Mouse (Mus musculus) heart, embryonic 12.5 days (tissue): ENCODE results near the gene Lpin1. TPM values are rescaled to one million over a fixed set of nuclear protein-coding genes. Genes with fewer than 3 reads are reported as not detected.
A peak's percentile ranks its signal among the peaks of the same experiment; 100 is the strongest.

Source experiments
- ATAC-seq: fragments of 200-750 bp; cut with Nextera tagmentation; 2 replicates; pipeline ENCODE4 v1.8.0; 2017; ENCODE audit warnings: moderate TSS enrichment, moderate library complexity; ENCODE audit not compliant: insufficient number of reproducible peaks, low FRiP score
- H3K27ac ChIP-seq: fragments of 300-500 bp; sonication (generic); 2 replicates; pipeline ENCODE4 v1.5.1; 2016; ENCODE audit warnings: mild to moderate bottlenecking, moderate library complexity; ENCODE audit not compliant: poor library complexity, severe bottlenecking
- H3K27me3 ChIP-seq: fragments of 300-500 bp; sonication (generic); replicated peaks from 2 replicates; pipeline ENCODE4 v1.6.1; 2016; ENCODE audit warnings: mild to moderate bottlenecking, moderate library complexity
- H3K36me3 ChIP-seq: fragments of 300-500 bp; sonication (generic); 2 replicates; pipeline ENCODE4 v1.6.1; 2016; ENCODE audit warnings: mild to moderate bottlenecking, moderate library complexity
- H3K4me1 ChIP-seq: fragments of 300-500 bp; sonication (generic); replicated peaks from 2 replicates; pipeline ENCODE4 v1.6.1; 2016; ENCODE audit warnings: mild to moderate bottlenecking
- H3K4me2 ChIP-seq: fragments of 300-500 bp; sonication (generic); 2 replicates; pipeline ENCODE4 v1.6.1; 2016; ENCODE audit warnings: mild to moderate bottlenecking, moderate library complexity
- H3K4me3 ChIP-seq: fragments of 300-500 bp; sonication (generic); 2 replicates; pipeline ENCODE4 v1.5.1; 2016; ENCODE audit warnings: mild to moderate bottlenecking
- H3K9ac ChIP-seq: fragments of 300-500 bp; sonication (generic); 2 replicates; pipeline ENCODE4 v1.6.1; 2016; ENCODE audit warnings: mild to moderate bottlenecking, moderate library complexity
- H3K9me3 ChIP-seq: fragments of 300-500 bp; sonication (generic); replicated peaks from 2 replicates; pipeline ENCODE4 v1.6.1; 2016; ENCODE audit warnings: mild to moderate bottlenecking, moderate library complexity
- WGBS: fragments of 180-500 bp; shearing (Covaris S2); methylation state at CpG from one replicate; pipeline ENCODE4 v1.1.7; 2016; 5-methylcytosine and 5-hydroxymethylcytosine counted together
- polyA plus RNA-seq: library from polyadenylated mRNA; unstranded; fragments of >200 nt; fragmentation: Nextera tagmentation; extraction: Ambion mirVana; gene quantifications from 2 replicates; pipeline ENCODE4 v1.2.1, GENCODE M21; 2016

Lpin1 gene
- polyA plus RNA-seq, 1 experiment from 2014 or later = 6.9 TPM

DNA sequence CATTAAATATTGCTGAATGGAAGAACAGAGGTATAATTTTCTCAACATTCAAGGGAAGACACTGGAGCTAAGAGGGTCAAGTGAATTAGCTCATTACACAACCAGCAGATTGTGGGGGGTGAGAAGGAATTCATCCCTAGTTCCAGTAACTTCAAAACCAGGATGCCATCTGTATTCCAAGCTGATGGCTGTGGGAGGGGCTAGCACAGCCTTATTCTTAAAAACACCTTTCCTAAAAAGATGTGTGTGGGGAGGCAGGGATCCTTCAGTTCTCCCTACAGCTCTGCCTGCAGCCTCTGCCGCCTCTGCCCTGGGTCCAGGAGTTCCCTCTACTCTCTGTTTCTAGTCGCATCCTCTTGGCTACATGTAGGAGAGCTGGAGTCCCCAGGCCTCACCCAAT, 5.0 kb upstream of the Lpin1 start:
- Histone ChIP-seq H3K4me2 (no peak overlapping the region), H3K9ac (no peak overlapping the region), H3K4me1 (peaks cover 25% of the 10 kb centered on the region), H3K4me3 (no peak overlapping the region), H3K27ac (no peak overlapping the region), H3K9me3 (no peaks in the 10 kb centered on the region), H3K27me3 (0 out of 2 replicates have a peak, but pooled peaks cover 3% of the 10 kb centered on the region), H3K36me3 (no peaks in the 10 kb centered on the region)
- no peak for ATAC-seq
- WGBS = 75% methylated on average over 2 of the region's 2 CpGs

DNA sequence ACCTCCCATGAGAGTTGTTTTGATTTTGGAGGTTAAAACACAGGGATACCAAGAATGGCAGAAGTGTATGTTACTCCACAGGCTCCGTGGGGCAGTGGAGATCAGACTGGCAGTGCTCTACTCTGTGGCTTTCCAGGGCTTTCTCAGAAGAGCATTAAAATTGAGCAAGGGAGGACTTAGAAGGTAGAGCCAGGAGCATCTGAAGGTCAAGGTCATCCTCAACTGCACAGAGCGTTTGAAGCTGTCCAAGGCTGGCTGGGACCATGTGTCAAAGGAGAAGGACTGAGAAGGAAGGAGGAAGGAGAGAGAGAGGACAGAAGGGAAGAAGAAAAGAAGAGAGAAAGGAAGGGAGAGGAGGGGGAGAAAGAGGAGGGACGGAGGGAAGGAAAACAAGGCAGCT, 3.8 kb upstream of the Lpin1 start:
- ATAC-seq = no peak
- Histone ChIP-seq H3K4me3 (no peak overlapping the region), H3K9ac (no peak overlapping the region), H3K4me1 (peaks cover 15% of the 10 kb centered on the region), H3K4me2 (no peak overlapping the region), H3K9me3 (peaks cover 5% of the 10 kb centered on the region; the same call in 1 of the 2 replicates), H3K36me3 (no peaks in the 10 kb centered on the region), H3K27me3 (0 out of 2 replicates have a peak, but pooled peaks cover 3% of the 10 kb centered on the region), H3K27ac (no peak overlapping the region)
- WGBS = 59% methylated on average over 3 of the region's 3 CpGs

DNA sequence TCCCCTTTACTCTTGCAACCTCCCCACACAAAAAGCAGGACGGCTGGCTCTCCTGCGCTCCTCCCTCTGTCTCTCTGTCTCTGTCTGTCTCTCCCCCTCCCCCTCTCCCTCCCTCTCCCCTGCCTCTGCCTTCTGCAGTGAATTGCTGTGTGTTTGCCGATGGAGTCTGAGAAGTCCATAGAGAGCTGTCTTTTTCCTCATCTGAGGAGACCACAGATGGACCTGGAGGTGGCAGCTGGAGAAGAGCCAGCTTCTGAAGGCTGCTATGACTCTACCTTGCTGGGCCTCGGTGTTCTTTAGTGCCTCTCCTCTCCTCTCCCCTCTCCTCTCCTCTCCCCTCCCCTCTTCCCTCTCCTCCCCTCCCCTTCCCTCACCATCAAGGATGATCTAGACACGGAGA, 5.1 kb downstream of the Lpin1 start:
- WGBS = 57% methylated on average over 5 of the region's 5 CpGs
- no peak for ATAC-seq
- Histone ChIP-seq H3K4me3 (no peak overlapping the region), H3K9me3 (peaks cover 8% of the 10 kb centered on the region; the same call in 1 of the 2 replicates), H3K4me1 (no peaks in the 10 kb centered on the region), H3K27me3 (no peaks in the 10 kb centered on the region), H3K9ac (no peak overlapping the region), H3K27ac (no peak overlapping the region), H3K4me2 (no peak overlapping the region), H3K36me3 (no peaks in the 10 kb centered on the region)

DNA sequence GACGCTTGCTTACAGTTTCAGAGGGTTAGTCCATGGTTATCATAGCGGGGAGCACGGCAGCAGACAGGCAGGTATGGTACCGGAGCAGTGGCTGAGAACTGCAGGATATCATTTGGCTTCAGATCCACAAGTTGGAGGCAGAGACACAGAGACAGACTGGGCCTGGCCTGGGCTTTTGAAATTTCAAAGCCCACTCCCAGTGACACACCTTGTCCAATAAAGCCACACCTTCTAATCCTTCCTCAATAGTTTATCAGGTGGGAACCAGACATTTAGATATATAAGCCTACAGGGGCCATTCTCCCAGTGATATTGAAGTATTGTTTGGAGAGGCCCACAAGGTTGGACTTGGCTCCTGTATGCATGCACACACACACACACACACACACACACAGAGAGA, 8.5 kb downstream of the Lpin1 start:
- no peaks in the 10 kb centered on the region for H3K4me1 ChIP-seq
- no peak overlapping the region for H3K4me3 ChIP-seq
- 73% methylated on average over 4 of the region's 4 CpGs for WGBS
- H3K4me2 ChIP-seq = no peak overlapping the region
- H3K9me3 ChIP-seq = no peaks in the 10 kb centered on the region
- no peak for ATAC-seq
- no peak overlapping the region for H3K9ac ChIP-seq
- no peaks in the 10 kb centered on the region for H3K27me3 ChIP-seq
- no peak overlapping the region for H3K27ac ChIP-seq
- H3K36me3 ChIP-seq = no peaks in the 10 kb centered on the region

DNA sequence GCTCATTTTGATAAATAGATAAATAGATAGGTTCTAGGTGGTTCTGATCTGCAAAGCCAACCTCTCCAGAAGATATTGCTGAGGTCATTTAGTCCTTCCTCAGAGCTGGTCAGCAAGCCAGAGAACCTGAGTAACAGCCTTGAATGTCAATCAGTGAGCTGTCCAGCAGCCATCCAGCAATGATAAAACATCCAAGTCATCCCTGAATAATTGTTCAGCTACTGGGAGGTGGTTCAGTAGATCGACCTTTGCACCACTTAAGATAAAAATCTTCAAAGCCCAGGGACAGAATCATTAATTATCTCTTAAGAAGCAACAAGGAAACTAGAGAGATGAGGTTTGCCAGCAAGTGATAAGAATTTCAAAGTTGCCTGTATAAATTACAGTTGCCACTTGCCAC, 10.4 kb downstream of the Lpin1 start:
- Histone ChIP-seq H3K4me2 (no peak overlapping the region), H3K9ac (no peak overlapping the region), H3K4me1 (no peaks in the 10 kb centered on the region), H3K36me3 (no peaks in the 10 kb centered on the region), H3K9me3 (no peaks in the 10 kb centered on the region), H3K27me3 (no peaks in the 10 kb centered on the region), H3K27ac (no peak overlapping the region), H3K4me3 (no peak overlapping the region)
- WGBS = 27% methylated on average over 1 of the region's 1 CpGs
- no peak for ATAC-seq

DNA sequence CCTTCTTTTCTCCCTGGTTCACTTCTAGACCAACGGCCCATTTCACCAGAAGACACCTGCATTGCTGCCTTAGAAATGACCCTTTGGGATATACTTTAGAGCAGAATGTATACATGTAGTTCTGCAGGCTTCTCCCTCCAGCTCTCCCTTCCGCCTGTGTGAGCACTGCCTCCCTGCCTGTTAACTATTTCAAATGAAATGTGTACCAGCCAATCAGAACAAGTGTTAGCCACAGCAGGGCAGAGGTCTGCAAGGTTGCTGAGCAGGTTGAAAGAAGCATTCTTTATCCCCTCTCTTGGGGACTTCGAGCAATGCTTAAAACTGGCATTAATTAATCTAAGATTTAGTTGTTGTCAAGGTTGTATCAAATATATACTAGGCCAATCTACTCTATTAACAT, 11.4 kb downstream of the Lpin1 start:
- no peaks in the 10 kb centered on the region for H3K4me1 ChIP-seq
- WGBS = 75% methylated on average over 3 of the region's 3 CpGs
- H3K9ac ChIP-seq = no peak overlapping the region
- H3K4me2 ChIP-seq = no peak overlapping the region
- no peak overlapping the region for H3K27ac ChIP-seq
- H3K4me3 ChIP-seq = no peak overlapping the region
- no peaks in the 10 kb centered on the region for H3K27me3 ChIP-seq
- no peak for ATAC-seq
- no peaks in the 10 kb centered on the region for H3K9me3 ChIP-seq
- H3K36me3 ChIP-seq = no peaks in the 10 kb centered on the region

DNA sequence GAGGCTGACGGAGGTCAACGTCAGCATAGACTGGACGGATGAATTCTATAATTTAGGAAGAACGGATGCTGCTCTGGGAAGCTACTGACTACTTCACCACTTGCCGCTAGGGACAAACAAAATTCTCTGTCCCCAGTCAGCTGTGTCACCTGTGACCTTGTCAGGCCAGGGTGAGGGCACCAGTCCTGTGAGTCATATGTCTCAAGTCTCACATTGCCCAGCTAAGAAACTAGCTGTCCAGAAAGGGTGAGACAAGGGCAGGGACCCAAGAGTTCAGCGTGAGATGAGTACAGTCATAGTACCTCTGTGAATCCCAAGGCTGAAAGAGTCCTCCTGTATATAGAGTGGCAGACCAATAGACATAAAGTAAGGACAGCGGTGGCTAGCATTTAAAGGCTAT, 17.0 kb downstream of the Lpin1 start:
- H3K4me1 ChIP-seq = peaks cover 26% of the 10 kb centered on the region
- H3K9ac ChIP-seq = no peak overlapping the region
- H3K36me3 ChIP-seq = no peaks in the 10 kb centered on the region
- H3K4me3 ChIP-seq = no peak overlapping the region
- H3K4me2 ChIP-seq = no peak overlapping the region
- no peaks in the 10 kb centered on the region for H3K9me3 ChIP-seq
- H3K27ac ChIP-seq = no peak overlapping the region
- H3K27me3 ChIP-seq = no peaks in the 10 kb centered on the region
- WGBS = 86% methylated on average over 7 of the region's 7 CpGs
- no peak for ATAC-seq

- Histone ChIP-seq H3K4me2 (no peak overlapping the region), H3K27me3 (no peaks in the 10 kb centered on the region), H3K36me3 (no peaks in the 10 kb centered on the region), H3K27ac (no peak overlapping the region), H3K9ac (no peak overlapping the region), H3K9me3 (no peaks in the 10 kb centered on the region), H3K4me3 (no peak overlapping the region), H3K4me1 (peaks cover 33% of the 10 kb centered on the region)
- no peak for ATAC-seq
- 69% methylated on average over 7 of the region's 7 CpGs for WGBS
These were observed 17.8 kb downstream of the Lpin1 start for GRCm38 (mm10) chr12:16593014-16593413.

GRCm38 (mm10) chr12:16592451-16592850, 18.3 kb downstream of the Lpin1 start:
- peaks cover 39% of the 10 kb centered on the region for H3K4me1 ChIP-seq
- no peak overlapping the region for H3K9ac ChIP-seq
- no peaks in the 10 kb centered on the region for H3K36me3 ChIP-seq
- no peaks in the 10 kb centered on the region for H3K9me3 ChIP-seq
- no peaks in the 10 kb centered on the region for H3K27me3 ChIP-seq
- H3K4me3 ChIP-seq = no peak overlapping the region
- no peak overlapping the region for H3K27ac ChIP-seq
- 68% methylated on average over 5 of the region's 5 CpGs for WGBS
- ATAC-seq = no peak
- no peak overlapping the region for H3K4me2 ChIP-seq

GRCm38 (mm10) chr12:16591453-16592200, 19.1 kb downstream of the Lpin1 start:
- Histone ChIP-seq H3K4me2 (peak overlapping the region; percentile 65), H3K36me3 (no peaks in the 10 kb centered on the region), H3K9me3 (no peaks in the 10 kb centered on the region), H3K27me3 (no peaks in the 10 kb centered on the region), H3K27ac (0 out of 2 replicates have a peak overlapping the region, but pooled peaks have one; percentile 15), H3K9ac (peak overlapping the region; percentile 52; the same call in 1 of the 2 replicates), H3K4me1 (peaks cover 45% of the 10 kb centered on the region), H3K4me3 (peak overlapping the region; percentile 40)
- 13% methylated on average over 15 of the region's 15 CpGs for WGBS
- ATAC-seq = peak; percentile 84

DNA sequence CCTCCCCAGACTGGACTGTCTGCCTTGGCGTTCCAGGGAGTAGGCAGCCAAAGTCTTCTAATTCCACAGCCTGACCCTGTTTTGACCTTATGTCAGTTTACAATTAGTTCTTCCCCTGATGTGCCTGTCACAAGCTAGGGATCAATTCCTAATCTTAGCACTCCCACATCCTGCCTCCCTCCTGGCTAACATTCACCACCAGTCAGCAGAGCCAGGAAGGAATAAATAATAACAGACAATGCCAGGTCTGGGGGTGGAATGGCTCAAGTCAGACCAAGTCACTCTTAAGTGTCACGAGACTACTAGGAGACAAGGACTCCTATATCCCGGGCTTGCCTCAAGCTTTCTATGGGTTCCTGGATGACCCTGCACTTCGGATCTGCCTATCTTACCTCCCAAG, 20.8 kb downstream of the Lpin1 start:
- Histone ChIP-seq H3K9ac (no peak overlapping the region), H3K27ac (no peak overlapping the region), H3K4me3 (peak overlapping the region; percentile 63; the same call in 1 of the 2 replicates), H3K9me3 (no peaks in the 10 kb centered on the region), H3K27me3 (no peaks in the 10 kb centered on the region), H3K36me3 (no peaks in the 10 kb centered on the region), H3K4me2 (peak overlapping the region; percentile 83), H3K4me1 (peaks cover 54% of the 10 kb centered on the region)
- WGBS = 18% methylated on average over 4 of the region's 4 CpGs
- ATAC-seq = no peak
